Mouse (Mus musculus): ENCODE measurements around the gene Ccdc87.

GRCm38 (mm10) chr19:4876241-4876640 is 37.1 kb downstream of the Ccdc87 start:
- no peak for TF ChIP-seq CTCF (IDR thresholded peaks at IDR 0.05; ENCODE audit: low read depth, low read length)
- no peak for TF ChIP-seq POLR2A (IDR thresholded peaks at IDR 0.05; ENCODE audit: insufficient read depth, low read length)
